Mouse (Mus musculus) liver, embryonic 14.5 days (tissue): ENCODE results near the gene Tenm2. TPM values are rescaled to one million over a fixed set of nuclear protein-coding genes. Genes with fewer than 3 reads are reported as not detected.

Experiments used
- ATAC-seq: fragments of 200-750 bp; cut with Nextera tagmentation; 2 replicates; pipeline ENCODE4 v1.8.0; 2017; ENCODE audit warnings: moderate number of reproducible peaks, mild to moderate bottlenecking, moderate library complexity; ENCODE audit not compliant: insufficient read depth
- DNase-seq, 3 experiments: peaks; one replicate each; pipeline ENCODE4 v3.0.0-alpha.2; 2012 to 2013; ENCODE audit warnings: low read depth in 3 of 3, low spot score in 3 of 3
- H3K27ac ChIP-seq: fragments of 300-500 bp; sonication (generic); 2 replicates; pipeline ENCODE4 v1.5.1; 2014; ENCODE audit warnings: moderate library complexity, mild to moderate bottlenecking, control low read depth, inconsistent platforms
- H3K27me3 ChIP-seq: fragments of 300-500 bp; sonication (generic); 2 replicates; pipeline ENCODE4 v1.6.1; 2014; ENCODE audit warnings: mild to moderate bottlenecking, low read length, moderate library complexity; ENCODE audit not compliant: control insufficient read depth, insufficient read depth
- H3K36me3 ChIP-seq: fragments of 300-500 bp; sonication (generic); replicated peaks from 2 replicates; pipeline ENCODE4 v1.6.1; 2014; ENCODE audit warnings: low read depth; ENCODE audit not compliant: control insufficient read depth, insufficient read depth
- H3K4me1 ChIP-seq, 2 experiments: fragments of 200-500 bp in 1 of 2; fragments of 300-500 bp in 1 of 2; sonication (generic) in 1 of 2; replicated peaks; 2 replicates each; pipeline ENCODE4 v1.6.1; 2012 to 2014; ENCODE audit warnings: antibody characterized with exemption in 1 of 2, inconsistent platforms in 1 of 2, low read length in 1 of 2; ENCODE audit not compliant: control insufficient read depth in 2 of 2, insufficient read depth in 2 of 2
- H3K4me2 ChIP-seq: fragments of 300-500 bp; sonication (generic); 2 replicates; pipeline ENCODE4 v1.6.1; 2014; ENCODE audit warnings: low read depth, mild to moderate bottlenecking, control low read depth, moderate library complexity
- H3K4me3 ChIP-seq, 2 experiments: fragments of 200-500 bp in 1 of 2; fragments of 300-500 bp in 1 of 2; sonication (generic) in 1 of 2; 2 replicates each; pipeline ENCODE4 v1.5.1; 2012 to 2014; ENCODE audit warnings: low read depth in 2 of 2, low read length in 2 of 2, mild to moderate bottlenecking in 2 of 2, control low read depth in 1 of 2, inconsistent platforms in 1 of 2, moderate library complexity in 1 of 2; ENCODE audit not compliant: insufficient read depth in 1 of 2
- H3K9ac ChIP-seq: fragments of 300-500 bp; sonication (generic); replicated peaks from 2 replicates; pipeline ENCODE4 v1.6.1; 2014; ENCODE audit warnings: mild to moderate bottlenecking, control low read depth, moderate library complexity
- H3K9me3 ChIP-seq: fragments of 300-500 bp; sonication (generic); 2 replicates; pipeline ENCODE4 v1.6.1; 2016; ENCODE audit warnings: low read length, mixed read lengths; ENCODE audit not compliant: control insufficient read depth
- CTCF ChIP-seq: IDR thresholded peaks from 2 replicates; pipeline ENCODE4 v1.5.1; 2016; ENCODE audit warnings: antibody characterized with exemption, low read depth, control low read depth
- EP300 ChIP-seq: IDR thresholded peaks from 2 replicates; pipeline ENCODE4 v1.6.1; 2016; ENCODE audit warnings: antibody characterized with exemption, low read depth
- WGBS: fragments of 180-500 bp; shearing (Covaris S2); extraction: QIAGEN DNeasy Blood & Tissue Kit; methylation state at CpG from one replicate; pipeline ENCODE4 v1.1.7; 2014; ENCODE audit not compliant: insufficient replicate concordance; 5-methylcytosine and 5-hydroxymethylcytosine counted together
- polyA plus RNA-seq, 2 experiments: library from polyadenylated mRNA; depleted of rRNA in 1 of 2; stranded (reverse) in 1 of 2; unstranded in 1 of 2; fragments of >200 nt; fragmentation: Nextera tagmentation in 1 of 2; extraction: Ambion mirVana in 1 of 2; gene quantifications; 2 replicates each; pipeline versions ENCODE4 v1.2.1 to v1.2.3; 2012 to 2014

Gene Tenm2
- polyA plus RNA-seq, 2 experiments, result 0.06 TPM; not detected in 1

DNA sequence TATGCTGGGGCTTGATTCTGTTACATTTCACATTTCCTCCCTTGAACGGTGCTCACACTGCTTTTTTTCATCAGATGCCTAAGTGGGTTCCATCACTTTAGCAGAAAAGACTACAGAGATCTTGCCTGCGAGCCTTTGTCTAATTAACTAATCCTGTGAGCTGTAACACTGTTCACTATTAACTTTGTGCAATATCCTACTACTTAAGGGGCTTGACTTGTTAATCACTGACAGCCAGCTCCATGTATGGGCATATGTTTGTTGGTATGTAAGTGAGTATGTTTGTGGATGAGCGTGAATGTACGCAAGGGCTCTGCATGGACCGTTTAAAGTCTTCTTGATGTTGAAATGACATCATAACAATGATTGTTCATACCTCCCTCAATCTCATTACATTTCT, 277.7 kb downstream of the Tenm2 start:
- H3K36me3 ChIP-seq, result no peaks in the 10 kb centered on the region
- no peak overlapping the region for H3K4me3 ChIP-seq
- no peaks in the 10 kb centered on the region for H3K27me3 ChIP-seq
- H3K4me1 ChIP-seq, result no peaks in the 10 kb centered on the region
- no peak overlapping the region for H3K4me2 ChIP-seq
- H3K9me3 ChIP-seq, result no peaks in the 10 kb centered on the region
- H3K27ac ChIP-seq, result no peak overlapping the region
- no peak overlapping the region for H3K9ac ChIP-seq
- TF ChIP-seq EP300 (no peak), CTCF (no peak)
- ATAC-seq (no peak), DNase-seq (no peak)
- WGBS, result 55% methylated on average over 5 of the region's 5 CpGs

DNA sequence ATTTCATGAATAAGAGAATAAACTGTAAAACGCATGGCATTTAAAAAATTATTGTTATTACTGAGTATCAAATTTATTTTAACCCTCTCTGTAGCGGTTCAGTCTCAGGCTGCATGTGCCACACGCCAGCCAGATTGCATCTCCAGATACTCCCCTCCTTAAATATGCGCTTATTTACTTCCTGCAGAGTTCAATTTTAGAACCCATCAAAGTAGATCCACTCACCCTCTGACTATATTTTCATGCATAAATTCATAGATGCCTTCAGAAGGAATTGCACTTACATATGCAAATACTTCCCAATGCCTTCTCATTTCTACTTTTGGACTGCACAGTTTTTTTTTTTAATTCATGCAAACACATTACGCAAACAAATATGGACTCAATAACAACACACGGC, 294.3 kb downstream of the Tenm2 start:
- no peak overlapping the region for H3K4me2 ChIP-seq
- no peak for ATAC-seq

DNA sequence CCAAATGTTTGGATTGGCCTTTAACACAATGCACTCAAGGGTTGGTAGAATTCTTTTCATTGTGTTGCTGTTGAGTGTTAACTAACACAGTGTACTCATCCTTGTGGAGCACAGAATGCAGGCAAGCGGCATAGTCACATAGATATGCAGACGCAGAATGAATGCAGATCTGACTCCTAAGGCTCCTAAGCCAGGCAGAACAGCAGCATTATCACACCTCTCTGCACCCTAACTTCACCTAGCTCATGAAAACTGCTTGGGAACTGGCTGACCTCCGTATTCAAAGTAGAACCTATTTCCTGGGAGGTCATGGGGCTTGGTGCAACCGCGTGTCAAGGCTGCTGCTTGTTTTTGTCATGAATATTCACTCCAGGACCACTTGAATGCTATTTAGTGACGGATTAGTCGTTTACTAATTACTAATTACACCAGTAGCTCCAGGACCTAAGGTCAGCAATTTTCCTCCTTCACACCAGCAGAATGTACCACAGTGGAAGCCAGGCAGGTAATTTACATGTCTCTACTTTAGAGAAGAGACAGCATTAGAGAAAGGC, 295.1 kb downstream of the Tenm2 start:
- ATAC-seq (no peak), DNase-seq (no peak)
- WGBS, result 32% methylated on average over 7 of the region's 7 CpGs
- no peaks in the 10 kb centered on the region for H3K4me1 ChIP-seq
- no peaks in the 10 kb centered on the region for H3K27me3 ChIP-seq
- no peak overlapping the region for H3K9ac ChIP-seq
- TF ChIP-seq EP300 (no peak), CTCF (no peak)
- no peak overlapping the region for H3K4me3 ChIP-seq
- H3K36me3 ChIP-seq, result no peaks in the 10 kb centered on the region
- H3K27ac ChIP-seq, result no peak overlapping the region
- no peaks in the 10 kb centered on the region for H3K9me3 ChIP-seq
- no peak overlapping the region for H3K4me2 ChIP-seq

More for the DNA sequence above, 294.3 kb downstream of the Tenm2 start:
- DNase-seq, result no peak
- Histone ChIP-seq H3K9ac (no peak overlapping the region), H3K9me3 (no peaks in the 10 kb centered on the region), H3K27ac (no peak overlapping the region), H3K4me1 (no peaks in the 10 kb centered on the region), H3K27me3 (no peaks in the 10 kb centered on the region), H3K4me3 (no peak overlapping the region), H3K36me3 (no peaks in the 10 kb centered on the region)
- WGBS, result 69% methylated on average over 6 of the region's 6 CpGs
- no peak for TF ChIP-seq EP300
- TF ChIP-seq CTCF, result no peak

- WGBS, result 68% methylated on average over 5 of the region's 5 CpGs
Measured at GRCm38 (mm10) chr11:36929817-36930216, 305.9 kb downstream of the Tenm2 start.

GRCm38 (mm10) chr11:36926705-36927406, 308.9 kb downstream of the Tenm2 start:
- no peaks in the 10 kb centered on the region for H3K27me3 ChIP-seq
- DNase-seq (no peak), ATAC-seq (no peak)
- H3K27ac ChIP-seq, result no peak overlapping the region
- TF ChIP-seq EP300 (no peak), CTCF (no peak)
- H3K9me3 ChIP-seq, result no peaks in the 10 kb centered on the region
- no peak overlapping the region for H3K9ac ChIP-seq
- WGBS, result 63% methylated on average over 9 of the region's 9 CpGs
- H3K36me3 ChIP-seq, result no peaks in the 10 kb centered on the region
- H3K4me2 ChIP-seq, result no peak overlapping the region
- no peak overlapping the region for H3K4me3 ChIP-seq
- no peaks in the 10 kb centered on the region for H3K4me1 ChIP-seq

More at GRCm38 (mm10) chr11:36929817-36930216, 305.9 kb downstream of the Tenm2 start:
- Histone ChIP-seq H3K4me3 (no peak overlapping the region), H3K36me3 (no peaks in the 10 kb centered on the region), H3K9me3 (no peaks in the 10 kb centered on the region), H3K4me1 (no peaks in the 10 kb centered on the region), H3K27ac (no peak overlapping the region), H3K4me2 (no peak overlapping the region), H3K27me3 (no peaks in the 10 kb centered on the region), H3K9ac (no peak overlapping the region)
- no peak for DNase-seq
- no peak for ATAC-seq
- no peak for TF ChIP-seq CTCF
- no peak for TF ChIP-seq EP300
